Mouse (Mus musculus) small intestine, adult 2 months (tissue): ENCODE data around the gene Sema6d. TPM values are rescaled to one million over a fixed set of nuclear protein-coding genes. Genes with fewer than 3 reads are reported as not detected.

Source experiments
- H3K27ac ChIP-seq: fragments of 200-500 bp; 2 replicates; pipeline ENCODE4 v1.5.1; 2012; ENCODE audit warnings: low read depth, low read length, control low read depth, inconsistent platforms; ENCODE audit not compliant: insufficient read depth
- H3K27me3 ChIP-seq: fragments of 200-500 bp; 2 replicates; pipeline ENCODE4 v1.6.1; 2012; ENCODE audit warnings: mild to moderate bottlenecking, moderate library complexity, low read length, inconsistent platforms; ENCODE audit not compliant: control insufficient read depth, insufficient read depth
- H3K36me3 ChIP-seq: fragments of 200-500 bp; 2 replicates; pipeline ENCODE4 v1.6.1; 2012; ENCODE audit warnings: mild to moderate bottlenecking, low read length, control low read depth, inconsistent platforms; ENCODE audit not compliant: control insufficient read depth, insufficient read depth
- H3K4me1 ChIP-seq: fragments of 200-500 bp; 2 replicates; pipeline ENCODE4 v1.6.1; 2012; ENCODE audit warnings: low read length, inconsistent platforms, mixed read lengths; ENCODE audit not compliant: control insufficient read depth, insufficient read depth, insufficient read length
- H3K4me3 ChIP-seq: fragments of 200-500 bp; 2 replicates; pipeline ENCODE4 v1.5.1; 2012; ENCODE audit warnings: low read depth, mild to moderate bottlenecking, control low read depth, inconsistent platforms, low read length, moderate library complexity
- CTCF ChIP-seq: fragments of 200-500 bp; IDR thresholded peaks from 2 replicates; pipeline ENCODE4 v1.5.1; 2012; ENCODE audit warnings: low read depth, mild to moderate bottlenecking, control low read depth, inconsistent platforms, low read length, moderate library complexity, mixed read lengths; ENCODE audit not compliant: insufficient replicate concordance, insufficient read length; ENCODE audit errors: extremely low read depth
- POLR2A ChIP-seq: fragments of 200-500 bp; IDR thresholded peaks from 2 replicates; pipeline ENCODE4 v1.6.1; 2012; ENCODE audit warnings: low read depth, mild to moderate bottlenecking, control low read depth, inconsistent platforms, low read length, moderate library complexity
- WGBS: fragments of 180-500 bp; shearing (Covaris S2); methylation state at CpG from one replicate; pipeline ENCODE4 v1.1.7; 2018; 5-methylcytosine and 5-hydroxymethylcytosine counted together
- polyA plus RNA-seq: library from polyadenylated mRNA; depleted of rRNA; stranded (reverse); fragments of >200 nt; gene quantifications from 2 replicates; pipeline ENCODE4 v1.2.3, GENCODE M21; 2012

Gene Sema6d
- polyA plus RNA-seq, 1 experiment = 9.5 TPM

DNA sequence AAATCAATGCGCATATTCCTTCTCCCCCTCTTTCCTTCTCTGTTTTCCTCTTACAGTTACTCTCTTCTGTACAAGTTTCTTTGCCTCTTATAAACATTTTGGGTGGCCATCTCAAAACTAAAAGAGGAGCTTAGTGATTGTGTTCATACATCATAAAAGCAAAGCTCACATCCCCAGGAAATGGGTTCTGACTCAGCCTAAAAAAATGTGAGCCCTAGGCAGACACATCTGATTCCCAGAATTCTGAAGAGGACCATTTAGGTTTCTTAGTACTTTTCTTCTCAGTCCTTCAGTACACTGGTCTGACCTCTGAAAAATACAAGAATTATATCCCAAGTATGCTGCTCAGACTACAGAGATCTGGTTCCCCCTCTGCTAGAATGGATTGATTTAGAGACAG lies 78.6 kb downstream of the Sema6d start:
- Histone ChIP-seq H3K27ac (no peak overlapping the region), H3K36me3 (no peaks in the 10 kb centered on the region), H3K4me1 (no peaks in the 10 kb centered on the region), H3K27me3 (no peaks in the 10 kb centered on the region), H3K4me3 (no peak overlapping the region)
- TF ChIP-seq POLR2A = no peak
- TF ChIP-seq CTCF = no peak
- WGBS = 96% methylated on average over 1 of the region's 1 CpGs

DNA sequence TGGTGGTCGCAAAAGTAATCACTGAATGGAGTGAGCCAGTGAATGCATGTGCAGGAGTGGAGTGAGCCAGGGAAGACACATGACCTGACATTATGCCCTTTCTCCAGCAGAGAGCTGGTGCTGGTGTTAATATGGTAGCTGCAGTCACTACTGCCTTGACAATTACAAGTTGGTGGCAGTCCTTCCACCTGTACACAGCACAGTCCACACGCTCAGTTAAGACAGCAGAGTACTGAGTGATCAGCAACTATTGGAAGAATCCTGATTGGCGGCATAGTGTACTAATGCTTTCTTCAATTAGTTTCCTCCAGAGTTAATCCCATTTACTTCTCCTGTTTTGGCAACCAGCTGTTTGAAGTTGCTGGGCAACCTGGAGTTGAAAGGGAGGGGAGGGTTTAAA lies 81.9 kb downstream of the Sema6d start:
- Histone ChIP-seq H3K27me3 (no peaks in the 10 kb centered on the region), H3K4me1 (no peaks in the 10 kb centered on the region), H3K27ac (no peak overlapping the region), H3K4me3 (no peak overlapping the region), H3K36me3 (no peaks in the 10 kb centered on the region)
- WGBS = 82% methylated on average over 3 of the region's 3 CpGs
- TF ChIP-seq CTCF (no peak), POLR2A (no peak)

- no peak overlapping the region for H3K27ac ChIP-seq
- H3K4me3 ChIP-seq = no peak overlapping the region
- no peaks in the 10 kb centered on the region for H3K36me3 ChIP-seq
- WGBS = 33% methylated on average over 1 of the region's 1 CpGs
- TF ChIP-seq CTCF (no peak), POLR2A (no peak)
- H3K4me1 ChIP-seq = no peaks in the 10 kb centered on the region
- H3K27me3 ChIP-seq = no peaks in the 10 kb centered on the region
Observed at GRCm38 (mm10) chr2:124176265-124176664, 86.5 kb downstream of the Sema6d start.

DNA sequence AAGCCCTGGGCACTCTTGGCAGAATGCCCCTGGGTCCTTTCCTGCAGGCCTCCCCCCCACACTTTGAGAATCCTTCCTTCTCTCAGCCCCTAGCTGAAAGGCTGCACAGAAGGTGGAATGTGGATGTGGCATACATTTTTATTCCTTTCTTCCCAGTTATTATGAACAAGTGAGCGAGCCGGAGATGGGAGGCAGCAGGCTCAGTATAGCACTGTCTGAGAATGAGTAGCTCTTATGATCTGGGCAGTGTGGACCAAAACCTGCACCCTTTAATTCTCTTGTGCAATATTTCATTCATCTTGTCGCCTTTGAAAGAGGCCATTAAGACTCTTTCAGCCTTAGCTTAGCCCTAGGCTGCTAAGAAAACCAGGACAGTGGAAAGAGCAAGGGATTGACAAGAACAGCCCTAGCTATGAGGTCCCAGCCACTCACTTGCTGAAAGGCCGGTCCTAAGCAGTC lies 87.0 kb downstream of the Sema6d start:
- H3K4me1 ChIP-seq = no peaks in the 10 kb centered on the region
- H3K4me3 ChIP-seq = no peak overlapping the region
- no peak overlapping the region for H3K27ac ChIP-seq
- TF ChIP-seq POLR2A (no peak), CTCF (no peak)
- H3K36me3 ChIP-seq = no peaks in the 10 kb centered on the region
- no peaks in the 10 kb centered on the region for H3K27me3 ChIP-seq
- 78% methylated on average over 4 of the region's 4 CpGs for WGBS

DNA sequence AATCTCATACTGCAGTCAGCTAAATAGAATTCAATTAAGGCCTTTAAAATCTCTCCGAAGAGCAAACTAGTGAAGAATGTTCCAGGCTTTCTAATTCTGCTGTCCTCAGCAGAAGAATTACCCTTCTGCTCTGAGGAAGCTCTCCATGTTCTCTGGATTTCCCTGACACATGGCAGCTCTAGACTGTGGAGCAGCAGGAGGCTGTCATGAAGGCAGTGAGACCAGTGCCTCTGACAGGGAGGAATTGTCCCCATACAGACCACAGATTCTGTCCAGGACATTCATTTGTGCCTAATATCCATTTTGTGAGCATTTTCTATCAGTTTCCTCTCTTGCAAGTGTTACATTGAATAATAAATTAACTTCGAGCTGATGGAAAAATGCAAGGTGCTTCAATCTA lies 99.5 kb downstream of the Sema6d start:
- TF ChIP-seq CTCF (no peak), POLR2A (no peak)
- Histone ChIP-seq H3K4me1 (no peaks in the 10 kb centered on the region), H3K36me3 (no peaks in the 10 kb centered on the region), H3K27me3 (no peaks in the 10 kb centered on the region), H3K4me3 (no peak overlapping the region), H3K27ac (no peak overlapping the region)
- 82% methylated on average over 2 of the region's 2 CpGs for WGBS

DNA sequence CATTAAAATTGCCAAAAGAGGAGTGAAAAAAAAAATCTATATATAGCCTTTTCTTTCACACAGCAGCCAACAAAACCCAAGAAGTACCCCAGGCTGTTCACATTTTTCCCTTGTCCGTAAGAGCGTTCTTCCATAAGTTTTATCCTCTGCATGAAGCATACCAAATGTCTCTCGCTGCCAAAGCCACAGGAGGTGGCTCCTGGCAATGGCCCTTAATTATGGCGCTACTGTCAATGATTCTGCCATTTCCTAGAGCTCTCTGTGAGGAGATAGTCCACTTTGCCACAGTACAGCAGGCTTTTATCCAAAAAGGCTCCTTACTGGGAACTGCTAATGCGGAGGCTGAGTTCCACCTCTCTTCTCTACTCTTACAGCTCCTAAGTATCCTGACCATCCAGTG lies 104.3 kb downstream of the Sema6d start:
- Histone ChIP-seq H3K4me3 (no peak overlapping the region), H3K27me3 (no peaks in the 10 kb centered on the region), H3K4me1 (no peaks in the 10 kb centered on the region), H3K27ac (no peak overlapping the region), H3K36me3 (no peaks in the 10 kb centered on the region)
- 86% methylated on average over 5 of the region's 5 CpGs for WGBS
- TF ChIP-seq POLR2A = no peak
- TF ChIP-seq CTCF = no peak

DNA sequence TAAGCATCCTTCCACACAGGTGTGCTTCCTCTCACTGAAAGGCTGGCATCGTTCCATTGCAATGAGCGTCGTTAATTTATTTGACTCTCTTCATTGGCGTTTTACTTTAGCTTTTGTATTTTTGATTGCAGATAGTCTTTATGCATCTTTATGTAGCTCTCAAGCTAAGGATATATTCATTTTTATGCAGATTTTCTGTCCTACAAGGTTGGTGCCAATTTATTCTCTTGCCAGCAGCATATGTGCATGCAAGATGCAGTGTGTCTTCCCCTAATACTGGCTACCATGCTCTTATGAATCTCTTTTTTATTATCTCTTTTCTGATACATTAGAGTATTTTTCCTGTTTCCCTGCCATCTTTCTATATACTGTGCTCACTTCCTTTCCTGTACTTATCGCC lies 111.7 kb downstream of the Sema6d start:
- H3K27ac ChIP-seq = no peak overlapping the region
- no peaks in the 10 kb centered on the region for H3K4me1 ChIP-seq
- no peak overlapping the region for H3K4me3 ChIP-seq
- WGBS = 80% methylated on average over 5 of the region's 5 CpGs
- TF ChIP-seq POLR2A (no peak), CTCF (no peak)
- no peaks in the 10 kb centered on the region for H3K36me3 ChIP-seq
- H3K27me3 ChIP-seq = no peaks in the 10 kb centered on the region
